Mouse (Mus musculus) left cerebral cortex, adult 18-20 months (tissue): ENCODE data around the gene Hoxb5. TPM values are rescaled to one million over a fixed set of nuclear protein-coding genes. Genes with fewer than 3 reads are reported as not detected.

ENCODE experiments used
- DNase-seq, 2 experiments: peaks; one replicate each; pipeline ENCODE4 v3.0.0; 2021 to 2022; ENCODE audit warnings: low spot score in 2 of 2, mixed read lengths in 1 of 2
- total RNA-seq, 2 experiments: library from RNA; stranded (reverse); gene quantifications; 2 replicates each; pipeline ENCODE4 v1.2.3; 2021

Gene Hoxb5
- total RNA-seq, 2 experiments from 2014 or later: not detected

- no peak for DNase-seq
These were observed 16.3 kb upstream of the Hoxb5 start for GRCm38 (mm10) chr11:96286739-96287385.

- no peak for DNase-seq
These were observed 15.7 kb upstream of the Hoxb5 start for GRCm38 (mm10) chr11:96287411-96287810.

GRCm38 (mm10) chr11:96288455-96289221 lies 14.5 kb upstream of the Hoxb5 start:
- no peak for DNase-seq

GRCm38 (mm10) chr11:96289293-96289692 lies 13.8 kb upstream of the Hoxb5 start:
- no peak for DNase-seq

GRCm38 (mm10) chr11:96289837-96290236 lies 13.3 kb upstream of the Hoxb5 start:
- no peak for DNase-seq

- DNase-seq: no peak
These were observed 12.3 kb upstream of the Hoxb5 start for GRCm38 (mm10) chr11:96290705-96291355.

GRCm38 (mm10) chr11:96291681-96292564 lies 11.2 kb upstream of the Hoxb5 start, which contains the start of gene Hoxb6:
Hoxb6 (plus strand) TSS chr11:96292476.
- DNase-seq: no peak

GRCm38 (mm10) chr11:96292565-96293301 lies 10.4 kb upstream of the Hoxb5 start:
- no peak for DNase-seq

- no peak for DNase-seq
These were observed 9.7 kb upstream of the Hoxb5 start for GRCm38 (mm10) chr11:96293302-96293921.

- DNase-seq: peak; percentile 28 to 54
These were observed 8.7 kb upstream of the Hoxb5 start for GRCm38 (mm10) chr11:96294245-96295091.

- no peak for DNase-seq
These were observed 7.9 kb upstream of the Hoxb5 start for GRCm38 (mm10) chr11:96295092-96295835.

GRCm38 (mm10) chr11:96296997-96297396 lies 6.1 kb upstream of the Hoxb5 start:
- no peak for DNase-seq

GRCm38 (mm10) chr11:96297428-96297827 lies 5.7 kb upstream of the Hoxb5 start:
- no peak for DNase-seq

GRCm38 (mm10) chr11:96297968-96298635 lies 5.0 kb upstream of the Hoxb5 start:
- DNase-seq: no peak

GRCm38 (mm10) chr11:96298895-96299667 lies 4.1 kb upstream of the Hoxb5 start:
- DNase-seq: no peak

- no peak for DNase-seq
These were observed 3.4 kb upstream of the Hoxb5 start for GRCm38 (mm10) chr11:96299781-96300180.
